Mouse (Mus musculus): ENCODE data around the gene Hps4.
"Not testable (repeated sequence)": the region's sequence is repeated elsewhere in the genome, so short reads cannot be mapped to it uniquely, and the experiment has no call there.

Hps4 gene

DNA sequence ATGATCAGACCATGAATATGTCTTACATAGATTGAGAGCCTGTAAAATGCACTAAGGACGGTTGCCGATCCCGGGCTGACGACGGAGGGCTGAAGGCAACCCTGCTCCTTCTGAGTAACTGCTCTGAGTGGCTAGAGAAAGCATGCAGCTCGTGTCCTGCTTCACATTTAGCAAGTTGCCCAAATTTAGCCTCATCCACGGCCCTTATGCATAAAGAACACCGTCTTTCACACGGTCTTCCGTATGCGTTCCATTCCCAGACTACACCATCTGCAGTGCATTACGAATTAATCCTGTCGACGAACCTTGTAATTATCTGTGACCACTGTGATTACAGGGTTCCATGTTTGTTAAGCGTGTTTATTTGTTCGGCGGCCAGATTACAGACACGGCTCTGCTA lies 53.2 kb downstream of the Hps4 start:
- no peak for DNase-seq (ENCODE audit: low read depth, low spot score)

- no peak for DNase-seq (ENCODE audit: low read depth, low spot score)
Measured at GRCm38 (mm10) chr5:112399284-112399683, 56.4 kb downstream of the Hps4 start.

- DNase-seq (ENCODE audit: low read depth, low spot score) = no peak
Measured at GRCm38 (mm10) chr5:112402437-112402836, 59.6 kb downstream of the Hps4 start.

DNA sequence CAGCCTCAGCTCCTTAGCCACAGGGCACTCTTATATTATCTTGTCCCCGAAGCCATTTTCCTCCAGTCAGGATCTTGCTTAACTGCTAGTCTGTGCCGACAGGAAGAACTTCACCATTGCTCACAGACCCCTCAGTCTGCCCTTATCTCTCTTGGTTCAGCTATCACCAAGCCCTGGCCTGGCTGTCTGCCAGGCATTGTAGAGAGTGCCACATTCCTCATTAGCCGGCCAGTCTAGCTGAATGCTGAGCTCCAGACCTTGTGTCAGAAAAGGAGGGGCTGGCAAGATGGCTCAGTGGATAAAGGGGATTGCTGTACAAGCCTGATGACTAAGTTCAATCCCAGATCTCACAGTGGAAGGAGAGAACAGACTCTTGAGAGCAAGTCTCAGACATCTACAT lies 63.1 kb downstream of the Hps4 start:
- no peak for DNase-seq (ENCODE audit: low read depth, low spot score)

DNA sequence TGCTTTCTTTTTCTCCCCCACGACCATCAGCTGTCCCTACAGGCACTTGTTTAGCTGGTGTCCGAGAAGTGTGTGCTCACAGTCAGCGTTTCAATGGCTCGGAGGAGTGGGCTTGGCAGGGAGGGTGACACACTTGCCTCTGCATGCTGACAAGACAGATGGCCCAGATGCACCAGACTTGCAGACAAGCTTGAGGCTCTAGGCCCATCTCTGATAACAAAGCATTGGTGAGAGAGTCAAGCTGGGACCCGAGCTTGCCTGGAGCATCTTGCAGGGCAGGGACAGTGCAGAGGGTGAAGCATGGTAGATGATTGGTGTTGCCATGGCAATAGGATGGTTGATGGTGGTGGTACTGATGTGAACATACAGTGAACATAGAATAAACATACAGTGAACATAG lies 66.4 kb downstream of the Hps4 start:
- no peak for DNase-seq (ENCODE audit: low read depth, low spot score)

DNA sequence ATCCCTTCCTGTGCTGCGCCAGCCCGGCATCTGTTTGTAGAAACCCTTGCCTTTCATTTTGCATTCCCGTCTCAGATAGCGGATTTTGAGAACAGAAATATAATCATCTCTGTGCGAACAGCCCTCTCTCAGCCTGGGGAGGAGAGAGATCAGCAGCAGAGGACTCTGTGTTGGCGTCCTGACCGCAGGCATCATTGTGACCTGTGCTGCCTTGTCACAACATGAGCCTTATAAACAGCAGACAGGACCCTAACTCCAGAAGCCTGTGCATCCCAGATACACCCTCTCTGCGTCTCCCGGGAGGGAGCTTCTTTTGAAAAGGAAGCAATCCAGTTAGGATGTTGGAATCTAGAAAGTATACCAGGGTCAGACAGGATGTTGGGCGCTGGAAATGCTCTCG lies 68.2 kb downstream of the Hps4 start:
- no peak for DNase-seq (ENCODE audit: low read depth, low spot score)

- no peak for DNase-seq (ENCODE audit: low read depth, low spot score)
Measured at GRCm38 (mm10) chr5:112411514-112412335, 68.8 kb downstream of the Hps4 start.

GRCm38 (mm10) chr5:112412781-112413180 lies 69.9 kb downstream of the Hps4 start:
- DNase-seq (ENCODE audit: low read depth, low spot score) = not testable (repeated sequence)

GRCm38 (mm10) chr5:112416673-112417072 lies 73.8 kb downstream of the Hps4 start:
- no peak for DNase-seq (ENCODE audit: low read depth, low spot score)

GRCm38 (mm10) chr5:112418023-112418422 lies 75.1 kb downstream of the Hps4 start:
- DNase-seq (ENCODE audit: low read depth, low spot score) = no peak

GRCm38 (mm10) chr5:112419535-112419934 lies 76.7 kb downstream of the Hps4 start:
- no peak for DNase-seq (ENCODE audit: low read depth, low spot score)

DNA sequence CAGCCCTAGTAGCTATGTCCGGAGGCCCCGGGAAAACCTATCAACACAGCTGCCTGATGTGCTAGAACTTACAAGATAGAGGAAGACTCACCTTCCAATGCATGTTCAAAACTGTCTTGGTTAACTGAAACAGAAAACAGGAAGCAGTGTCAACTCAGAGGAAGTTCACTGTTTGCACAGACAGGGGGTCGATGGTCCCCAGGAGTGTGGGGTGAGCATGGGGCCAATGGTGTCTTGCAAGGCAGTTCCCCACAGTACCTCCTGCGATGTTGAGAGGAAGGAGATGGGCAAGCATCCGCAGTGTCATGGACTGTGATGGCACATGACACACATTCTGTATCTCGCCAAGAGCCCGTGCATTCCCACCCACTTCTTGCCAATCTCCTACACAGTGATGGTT lies 83.8 kb downstream of the Hps4 start:
- no peak for DNase-seq (ENCODE audit: low read depth, low spot score)

DNA sequence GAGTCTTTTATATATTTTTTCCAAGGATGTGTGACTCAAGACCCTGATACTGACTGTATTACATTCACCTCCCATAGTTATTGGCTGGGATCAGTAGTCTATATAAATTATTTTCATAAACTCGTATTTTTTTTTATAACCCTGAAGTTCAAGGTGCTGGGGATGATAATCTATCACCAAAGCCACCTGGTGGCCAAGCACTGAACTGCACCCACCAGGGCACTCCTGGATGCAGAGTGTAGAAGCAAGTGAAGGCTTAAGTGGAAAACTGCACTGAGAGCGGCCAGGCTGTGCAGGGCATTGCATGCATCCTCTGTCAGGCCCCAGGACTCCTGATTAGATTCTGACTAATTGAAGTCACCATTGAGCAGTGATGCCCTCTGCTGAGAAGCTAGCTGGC lies 84.4 kb downstream of the Hps4 start:
- DNase-seq (ENCODE audit: low read depth, low spot score) = peak; percentile 60
